Mouse (Mus musculus) intestine, embryonic 16.5 days (tissue): Measurements from ENCODE around the gene Nr1h4. TPM values are rescaled to one million over a fixed set of nuclear protein-coding genes. Genes with fewer than 3 reads are reported as not detected.

Experiments used
- ATAC-seq: fragments of 200-750 bp; cut with Nextera tagmentation; 2 replicates; pipeline ENCODE4 v1.8.0; 2017; ENCODE audit warnings: moderate TSS enrichment, moderate library complexity
- H3K27ac ChIP-seq: fragments of 300-500 bp; sonication (generic); 2 replicates; pipeline ENCODE4 v1.5.1; 2014; ENCODE audit warnings: mild to moderate bottlenecking, low read length
- H3K27me3 ChIP-seq: fragments of 300-500 bp; sonication (generic); replicated peaks from 2 replicates; pipeline ENCODE4 v1.6.1; 2014; ENCODE audit warnings: low read length, control low read depth, mixed read lengths; ENCODE audit not compliant: control insufficient read depth, insufficient read depth
- H3K36me3 ChIP-seq: fragments of 300-500 bp; sonication (generic); 2 replicates; pipeline ENCODE4 v1.6.1; 2014; ENCODE audit warnings: low read length, control low read depth; ENCODE audit not compliant: control insufficient read depth, insufficient read depth
- H3K4me1 ChIP-seq: fragments of 300-500 bp; sonication (generic); 2 replicates; pipeline ENCODE4 v1.6.1; 2014; ENCODE audit warnings: low read length, control low read depth, mixed read lengths; ENCODE audit not compliant: control insufficient read depth, insufficient read depth
- H3K4me2 ChIP-seq: fragments of 300-500 bp; sonication (generic); 2 replicates; pipeline ENCODE4 v1.6.1; 2014; ENCODE audit warnings: low read depth, low read length, control low read depth
- H3K4me3 ChIP-seq: fragments of 300-500 bp; sonication (generic); 2 replicates; pipeline ENCODE4 v1.5.1; 2014; ENCODE audit warnings: mild to moderate bottlenecking, low read length
- H3K9ac ChIP-seq: fragments of 300-500 bp; sonication (generic); 2 replicates; pipeline ENCODE4 v1.6.1; 2014; ENCODE audit warnings: low read depth, low read length
- H3K9me3 ChIP-seq: fragments of 300-500 bp; sonication (generic); 2 replicates; pipeline ENCODE4 v1.6.1; 2016; ENCODE audit warnings: low read length, control low read depth; ENCODE audit not compliant: control insufficient read depth
- WGBS: fragments of 180-500 bp; shearing (Covaris S2); extraction: QIAGEN DNeasy Blood & Tissue Kit; methylation state at CpG from one replicate; pipeline ENCODE4 v1.1.7; 2014; 5-methylcytosine and 5-hydroxymethylcytosine counted together
- polyA plus RNA-seq: library from polyadenylated mRNA; unstranded; fragments of >200 nt; fragmentation: Nextera tagmentation; extraction: Ambion mirVana; gene quantifications from 2 replicates; pipeline ENCODE4 v1.2.1, GENCODE M21; 2015

Gene Nr1h4
- polyA plus RNA-seq, 1 experiment from 2014 or later = 84.0 TPM

DNA sequence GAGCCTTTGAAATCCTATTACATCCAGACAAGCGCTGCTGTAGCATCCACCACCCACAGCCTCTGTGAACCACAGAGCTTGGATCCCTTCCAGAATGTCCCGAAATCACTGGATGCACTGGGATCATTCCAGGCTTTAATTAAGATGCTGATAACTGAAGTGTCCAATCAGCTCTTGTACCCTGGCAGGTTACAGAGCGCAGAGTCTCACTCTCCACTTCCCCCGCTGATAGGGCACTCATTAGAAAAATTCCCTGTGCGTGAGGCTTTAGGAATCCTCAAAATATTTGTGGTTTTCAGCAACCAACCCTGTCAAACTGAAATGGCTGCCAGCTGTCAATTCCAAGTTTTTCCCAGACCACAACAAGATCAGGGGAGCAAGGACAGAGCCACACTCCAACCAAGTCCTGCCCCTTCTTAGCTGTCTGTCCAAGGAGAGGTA is 2.2 kb downstream of the Nr1h4 start:
- peaks cover 22% of the 10 kb centered on the region for H3K4me1 ChIP-seq
- H3K36me3 ChIP-seq = no peaks in the 10 kb centered on the region
- no peak overlapping the region for H3K4me3 ChIP-seq
- WGBS = 63% methylated on average over 5 of the region's 5 CpGs
- H3K27me3 ChIP-seq = no peaks in the 10 kb centered on the region
- H3K27ac ChIP-seq = no peak overlapping the region
- no peak overlapping the region for H3K4me2 ChIP-seq
- H3K9me3 ChIP-seq = no peaks in the 10 kb centered on the region
- no peak overlapping the region for H3K9ac ChIP-seq
- peak; percentile 24 for ATAC-seq

GRCm38 (mm10) chr10:89527054-89527453 is 6.3 kb downstream of the Nr1h4 start:
- ATAC-seq = peak; percentile 47
- Histone ChIP-seq H3K4me1 (peaks cover 4% of the 10 kb centered on the region; the same call in 1 of the 2 replicates), H3K4me2 (no peak overlapping the region), H3K4me3 (no peak overlapping the region), H3K36me3 (no peaks in the 10 kb centered on the region), H3K27ac (0 out of 2 replicates have a peak overlapping the region, but pooled peaks have one; percentile 28), H3K9ac (no peak overlapping the region), H3K27me3 (no peaks in the 10 kb centered on the region), H3K9me3 (no peaks in the 10 kb centered on the region)
- WGBS = 66% methylated on average over 5 of the region's 5 CpGs

DNA sequence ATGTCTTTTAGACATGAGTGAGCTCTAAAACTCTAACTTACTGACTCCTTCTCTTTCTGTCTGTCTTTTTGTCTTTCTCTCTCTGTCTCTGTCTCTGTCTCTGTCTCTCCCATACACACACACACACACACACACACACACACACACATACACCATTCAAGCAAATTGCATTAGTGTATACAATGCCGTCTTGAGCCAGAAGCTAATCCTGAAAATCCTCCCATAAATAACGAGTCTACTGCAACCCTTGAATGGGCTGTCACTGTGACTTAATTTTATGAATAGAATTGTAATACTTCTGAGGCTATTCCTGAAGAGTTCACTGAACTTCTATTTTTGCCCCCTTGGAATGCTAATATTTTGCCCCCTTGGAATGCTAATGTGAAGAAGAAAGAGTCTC is 7.6 kb downstream of the Nr1h4 start:
- H3K9me3 ChIP-seq = no peaks in the 10 kb centered on the region
- no peak for ATAC-seq
- no peak overlapping the region for H3K9ac ChIP-seq
- no peak overlapping the region for H3K27ac ChIP-seq
- no peaks in the 10 kb centered on the region for H3K27me3 ChIP-seq
- WGBS = 67% methylated on average over 2 of the region's 2 CpGs
- H3K4me2 ChIP-seq = no peak overlapping the region
- H3K36me3 ChIP-seq = no peaks in the 10 kb centered on the region
- H3K4me3 ChIP-seq = no peak overlapping the region
- H3K4me1 ChIP-seq = peaks cover 7% of the 10 kb centered on the region; the same call in 1 of the 2 replicates

GRCm38 (mm10) chr10:89522481-89522880 is 10.9 kb downstream of the Nr1h4 start:
- no peak overlapping the region for H3K4me3 ChIP-seq
- no peaks in the 10 kb centered on the region for H3K36me3 ChIP-seq
- no peak overlapping the region for H3K4me2 ChIP-seq
- no peaks in the 10 kb centered on the region for H3K9me3 ChIP-seq
- no peaks in the 10 kb centered on the region for H3K27me3 ChIP-seq
- WGBS = 69% methylated on average over 7 of the region's 7 CpGs
- H3K9ac ChIP-seq = no peak overlapping the region
- H3K27ac ChIP-seq = peak overlapping the region; percentile 81
- ATAC-seq = peak; percentile 73
- H3K4me1 ChIP-seq = peaks cover 10% of the 10 kb centered on the region; the same call in 1 of the 2 replicates

- no peak overlapping the region for H3K9ac ChIP-seq
- H3K4me1 ChIP-seq = peaks cover 7% of the 10 kb centered on the region; the same call in 1 of the 2 replicates
- no peaks in the 10 kb centered on the region for H3K36me3 ChIP-seq
- ATAC-seq = peak; percentile 59
- H3K27ac ChIP-seq = peak overlapping the region; percentile 81
- H3K4me3 ChIP-seq = no peak overlapping the region
- WGBS = 64% methylated on average over 9 of the region's 9 CpGs
- H3K4me2 ChIP-seq = no peak overlapping the region
- no peaks in the 10 kb centered on the region for H3K9me3 ChIP-seq
- no peaks in the 10 kb centered on the region for H3K27me3 ChIP-seq
These were observed 11.5 kb downstream of the Nr1h4 start for GRCm38 (mm10) chr10:89521790-89522431.

DNA sequence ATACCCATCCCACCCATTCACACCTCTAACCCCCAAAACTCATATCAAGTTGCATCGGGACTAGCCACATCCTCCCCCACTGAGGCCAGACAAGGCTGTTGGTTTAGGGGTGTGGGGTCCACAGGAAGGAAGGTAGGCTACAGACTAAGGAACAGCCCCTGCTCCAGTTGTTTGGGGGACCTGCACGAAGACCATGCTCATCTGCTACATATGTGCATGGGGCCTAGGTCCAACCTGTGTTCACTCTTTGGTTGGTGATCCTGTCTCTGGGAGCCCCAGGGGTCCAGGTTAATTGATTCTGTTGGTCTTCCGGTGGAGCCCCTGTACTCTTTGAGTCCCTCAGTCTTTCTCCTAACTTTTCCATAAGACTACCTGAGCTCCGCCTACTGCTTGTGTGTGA is 13.0 kb downstream of the Nr1h4 start:
- peaks cover 11% of the 10 kb centered on the region; the same call in 1 of the 2 replicates for H3K4me1 ChIP-seq
- no peak overlapping the region for H3K27ac ChIP-seq
- H3K36me3 ChIP-seq = no peaks in the 10 kb centered on the region
- no peaks in the 10 kb centered on the region for H3K27me3 ChIP-seq
- no peak overlapping the region for H3K4me2 ChIP-seq
- no peaks in the 10 kb centered on the region for H3K9me3 ChIP-seq
- no peak for ATAC-seq
- H3K4me3 ChIP-seq = no peak overlapping the region
- no peak overlapping the region for H3K9ac ChIP-seq
- WGBS = 90% methylated on average over 4 of the region's 4 CpGs

DNA sequence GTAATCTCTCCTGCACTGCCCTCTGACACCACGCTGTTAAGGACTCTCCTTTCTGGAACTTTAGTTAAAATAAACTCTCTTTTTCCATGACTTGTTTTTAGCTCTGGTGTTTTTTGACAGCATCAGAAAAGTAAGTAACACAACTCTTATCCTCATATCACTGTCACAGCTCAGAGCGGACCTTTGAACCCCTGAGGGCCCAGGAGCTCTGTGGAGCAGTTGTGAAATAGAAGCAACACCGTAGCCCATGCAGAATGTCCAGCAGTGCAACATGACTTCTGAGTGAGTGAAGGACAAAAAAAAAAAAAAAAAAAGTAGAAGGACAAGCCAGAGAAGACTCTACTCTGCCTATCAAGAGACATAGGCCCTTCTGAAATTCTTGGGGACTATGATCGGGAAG is 14.2 kb downstream of the Nr1h4 start:
- H3K27me3 ChIP-seq = no peaks in the 10 kb centered on the region
- WGBS = 66% methylated on average over 4 of the region's 4 CpGs
- H3K9me3 ChIP-seq = no peaks in the 10 kb centered on the region
- no peak overlapping the region for H3K4me3 ChIP-seq
- H3K4me2 ChIP-seq = peak overlapping the region; percentile 14; the same call in 1 of the 2 replicates
- H3K36me3 ChIP-seq = no peaks in the 10 kb centered on the region
- peak overlapping the region; percentile 81 for H3K27ac ChIP-seq
- peaks cover 11% of the 10 kb centered on the region; the same call in 1 of the 2 replicates for H3K4me1 ChIP-seq
- H3K9ac ChIP-seq = no peak overlapping the region
- peak; percentile 83 for ATAC-seq

DNA sequence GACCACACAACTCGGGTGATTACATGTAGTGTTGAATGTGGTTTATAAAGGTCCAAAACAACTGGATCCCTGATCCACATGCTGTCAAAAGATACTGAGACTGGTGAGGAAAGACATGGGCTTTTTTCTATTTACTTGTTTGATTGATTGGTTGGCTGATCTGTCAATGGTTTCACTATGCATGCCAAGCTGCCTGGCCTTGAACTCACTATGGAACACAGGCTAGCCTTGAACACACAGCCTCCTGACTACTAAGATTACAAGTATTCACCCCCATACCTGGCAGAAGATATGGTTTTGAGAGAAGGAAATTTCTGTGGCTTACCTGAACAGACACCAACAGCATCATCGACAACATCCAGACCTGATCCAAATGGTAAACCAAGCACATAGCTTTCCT is 15.0 kb downstream of the Nr1h4 start:
- H3K4me1 ChIP-seq = peaks cover 14% of the 10 kb centered on the region
- H3K9ac ChIP-seq = no peak overlapping the region
- H3K4me3 ChIP-seq = no peak overlapping the region
- ATAC-seq = no peak
- 81% methylated on average over 2 of the region's 2 CpGs for WGBS
- peak overlapping the region; percentile 81 for H3K27ac ChIP-seq
- H3K4me2 ChIP-seq = 0 out of 2 replicates have a peak overlapping the region, but pooled peaks have one; percentile 14
- H3K27me3 ChIP-seq = no peaks in the 10 kb centered on the region
- H3K9me3 ChIP-seq = no peaks in the 10 kb centered on the region
- no peaks in the 10 kb centered on the region for H3K36me3 ChIP-seq

GRCm38 (mm10) chr10:89515813-89516212 is 17.6 kb downstream of the Nr1h4 start:
- ATAC-seq = no peak
- no peaks in the 10 kb centered on the region for H3K27me3 ChIP-seq
- WGBS = 59% methylated on average over 2 of the region's 2 CpGs

More at GRCm38 (mm10) chr10:89515813-89516212, 17.6 kb downstream of the Nr1h4 start:
- no peaks in the 10 kb centered on the region for H3K9me3 ChIP-seq
- peaks cover 13% of the 10 kb centered on the region for H3K4me1 ChIP-seq
- H3K9ac ChIP-seq = no peak overlapping the region
- H3K4me2 ChIP-seq = no peak overlapping the region
- no peak overlapping the region for H3K4me3 ChIP-seq
- H3K27ac ChIP-seq = no peak overlapping the region
- no peaks in the 10 kb centered on the region for H3K36me3 ChIP-seq
